Mouse (Mus musculus) activated CD4-positive, CD25-positive, alpha-beta regulatory T cell, adult 4 months (primary cell): ENCODE measurements at regions not wholly inside any gene's neighbourhood (a gene's known extent, or its start where the extent isn't known, plus 50 kb on each side); places are given as distances from the start of the nearest gene placed in this dataset.
"Not testable (repeated sequence)": the region's sequence is repeated elsewhere in the genome, so short reads cannot be mapped to it uniquely, and the experiment has no call there.

Source experiments
- ATAC-seq: one replicate; pipeline ENCODE4 v1.8.0; 2017

GRCm38 (mm10) chr6:95058017-95058416 is 59.0 kb upstream of the Kbtbd8 start:
- ATAC-seq, result no peak

GRCm38 (mm10) chr6:95056222-95056621 is 60.8 kb upstream of the Kbtbd8 start:
- ATAC-seq, result no peak

GRCm38 (mm10) chr6:95053717-95054382 is 63.2 kb upstream of the Kbtbd8 start:
- no peak for ATAC-seq

GRCm38 (mm10) chr6:95041351-95041750 is 75.7 kb upstream of the Kbtbd8 start:
- ATAC-seq, result not testable (repeated sequence)

- ATAC-seq, result no peak
Observed at GRCm38 (mm10) chr6:95024239-95024638, 92.8 kb upstream of the Kbtbd8 start.

- ATAC-seq, result no peak
Observed at GRCm38 (mm10) chr6:95021724-95022123, 95.3 kb upstream of the Kbtbd8 start.

- peak; percentile 77 for ATAC-seq
Observed at GRCm38 (mm10) chr6:95017911-95018310, 99.1 kb upstream of the Kbtbd8 start.

- ATAC-seq, result no peak
Observed at GRCm38 (mm10) chr6:95017484-95017883, 99.6 kb upstream of the Kbtbd8 start.

- no peak for ATAC-seq
Observed at GRCm38 (mm10) chr6:95013096-95013495, 103.9 kb upstream of the Kbtbd8 start.

- ATAC-seq, result no peak
Observed at GRCm38 (mm10) chr6:95006485-95006884, 110.6 kb upstream of the Kbtbd8 start.

GRCm38 (mm10) chr6:95003716-95004115 is 113.3 kb upstream of the Kbtbd8 start:
- ATAC-seq, result no peak

- no peak for ATAC-seq
Observed at GRCm38 (mm10) chr6:94999562-94999961, 117.5 kb upstream of the Kbtbd8 start.

GRCm38 (mm10) chr6:94999002-94999401 is 118.0 kb upstream of the Kbtbd8 start:
- ATAC-seq, result no peak

- no peak for ATAC-seq
Observed at GRCm38 (mm10) chr6:94998371-94998770, 118.7 kb upstream of the Kbtbd8 start.

GRCm38 (mm10) chr6:94994376-94994775 is 122.7 kb upstream of the Kbtbd8 start:
- no peak for ATAC-seq

- no peak for ATAC-seq
Observed at GRCm38 (mm10) chr6:94987427-94987826, 129.6 kb upstream of the Kbtbd8 start.

- peak; percentile 49 for ATAC-seq
Observed at GRCm38 (mm10) chr6:94986346-94986745, 130.7 kb upstream of the Kbtbd8 start.

- ATAC-seq, result no peak
Observed at GRCm38 (mm10) chr6:94984411-94984895, 132.6 kb upstream of the Kbtbd8 start.

GRCm38 (mm10) chr6:94968683-94969082 is 148.4 kb upstream of the Kbtbd8 start:
- no peak for ATAC-seq

GRCm38 (mm10) chr6:94966962-94967361 is 150.1 kb upstream of the Kbtbd8 start:
- peak; percentile 77 for ATAC-seq

- no peak for ATAC-seq
Observed at GRCm38 (mm10) chr6:94963204-94963603, 153.8 kb upstream of the Kbtbd8 start.

- no peak for ATAC-seq
Observed at GRCm38 (mm10) chr6:94962411-94963087, 154.5 kb upstream of the Kbtbd8 start.

GRCm38 (mm10) chr6:94961821-94962220 is 155.2 kb upstream of the Kbtbd8 start:
- no peak for ATAC-seq

GRCm38 (mm10) chr6:94957990-94958389 is 159.1 kb upstream of the Kbtbd8 start:
- no peak for ATAC-seq
